Mouse (Mus musculus) neural tube, postnatal 0 days (tissue): ENCODE results near the gene Zkscan14. TPM values are rescaled to one million over a fixed set of nuclear protein-coding genes. Genes with fewer than 3 reads are reported as not detected.

Experiments used
- polyA plus RNA-seq: library from polyadenylated mRNA; unstranded; fragments of >200 nt; fragmentation: Nextera tagmentation; extraction: Ambion mirVana; gene quantifications from 2 replicates; pipeline ENCODE4 v1.2.1, GENCODE M21; 2015

The Zkscan14 gene
- polyA plus RNA-seq: 10.7 and 10.8 TPM in 2 replicates

DNA sequence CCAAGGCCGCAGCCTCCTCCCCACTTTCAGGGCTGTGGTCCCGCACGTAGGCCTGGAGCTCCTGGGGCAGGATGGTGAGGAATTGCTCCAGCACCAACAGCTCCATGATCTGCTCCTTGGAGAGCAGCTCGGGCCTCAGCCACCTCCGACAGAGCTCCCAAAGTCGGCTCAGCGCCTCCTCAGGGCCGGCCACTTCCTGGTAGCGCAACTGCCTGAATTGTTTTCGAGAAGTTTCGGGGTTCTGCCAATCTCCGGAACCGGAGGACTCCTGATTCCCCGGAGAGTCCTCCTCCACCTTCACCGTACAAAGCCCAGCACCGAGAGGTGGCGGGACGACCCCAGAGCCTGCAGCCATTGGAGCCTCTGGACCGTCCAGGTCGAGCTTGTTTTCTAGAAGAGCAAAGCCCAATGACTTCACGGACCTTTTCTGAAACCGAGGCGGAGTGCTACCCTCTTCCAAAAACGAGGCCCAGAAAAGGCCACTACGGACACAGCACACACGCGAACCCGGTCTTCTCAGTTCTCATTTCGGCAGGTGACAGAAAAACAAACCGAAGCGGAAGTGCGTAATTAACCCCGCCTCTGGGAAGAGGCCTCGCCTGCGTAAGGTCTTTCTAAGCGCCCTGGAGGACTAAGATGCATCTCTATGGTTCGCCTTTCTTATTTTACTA lies at the start of gene Zkscan14:
Zkscan14 (minus strand) TSS at position 548 of the 671 bp plus-strand sequence.

DNA sequence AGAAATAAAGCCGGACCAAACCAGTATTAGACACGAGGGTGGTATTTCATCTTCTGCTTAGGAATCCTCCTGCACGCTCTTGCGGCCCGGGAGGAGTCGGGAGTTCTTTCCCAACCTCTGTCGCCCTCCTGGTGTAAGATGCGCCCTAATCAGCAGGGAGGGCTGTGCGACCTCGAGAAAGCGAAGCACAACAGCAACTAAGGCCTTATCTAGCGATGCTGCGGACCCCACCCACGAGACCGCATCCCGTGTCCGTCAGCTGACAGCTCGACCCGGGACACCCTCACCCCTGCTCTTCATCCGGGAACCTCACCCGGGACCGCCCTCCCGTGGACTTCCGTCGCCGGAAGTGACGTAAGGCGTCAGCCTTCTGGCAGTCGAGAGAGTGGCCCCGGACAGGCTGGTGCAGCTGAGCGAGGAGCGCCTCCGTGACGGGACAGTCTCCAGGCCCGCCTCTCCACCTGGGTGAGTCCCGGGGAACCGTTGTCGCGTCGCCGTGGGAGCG lies 29.8 kb upstream of the Zkscan14 start, which contains the start of gene Zfp655:
Zfp655 (plus strand) TSS at position 349 of the 505 bp plus-strand sequence.

GRCm38 (mm10) chr5:145203936-145204691 lies 2.4 kb upstream of the Zkscan14 start, which contains the start of gene Zkscan5:
Zkscan5 (plus strand) TSS chr5:145204562.

DNA sequence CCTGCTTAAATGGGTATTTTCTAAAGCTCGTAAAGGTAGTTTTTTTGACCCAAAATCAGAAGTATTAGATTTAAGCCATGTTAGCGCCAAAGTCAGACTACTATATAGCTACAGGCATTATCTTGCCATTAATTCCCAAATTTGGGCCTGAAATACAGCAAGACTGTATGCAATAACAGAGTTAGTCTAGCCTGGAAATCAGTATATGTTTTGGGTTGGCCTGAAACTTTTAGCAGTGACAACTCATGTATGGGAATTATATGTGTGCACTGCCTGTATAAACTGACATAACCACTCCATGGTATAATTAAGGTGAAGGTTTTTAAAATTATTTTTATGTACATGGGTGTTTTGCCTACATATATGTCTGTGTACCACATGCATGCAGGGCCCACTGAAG lies 9.7 kb downstream of the Zkscan14 start, which contains the start of gene Atp5j2:
Atp5j2 (minus strand) TSS at position 101 of the 400 bp plus-strand sequence.

GRCm38 (mm10) chr5:145166536-145167305 lies 34.9 kb downstream of the Zkscan14 start, which contains the start of the genes Ptcd1 and Cpsf4:
Ptcd1 (minus strand) TSS chr5:145167108.
Cpsf4 (plus strand) TSS chr5:145167213.

Other genes with a start within 250 kb of the Zkscan14 start
- 19.0 and 20.7 TPM in 2 replicates for gene Smurf1, start 236.0 kb downstream of the Zkscan14 start, polyA plus RNA-seq
- gene Gm4871, start 169.1 kb downstream of the Zkscan14 start, polyA plus RNA-seq: not detected in 2 replicates
- not detected in 2 replicates for gene 1700018F24Rik, start 158.9 kb downstream of the Zkscan14 start, polyA plus RNA-seq
- 212 and 225 TPM in 2 replicates for gene Arpc1a, start 118.0 kb downstream of the Zkscan14 start, polyA plus RNA-seq
- not detected in 2 replicates for gene Kpna7, start 117.8 kb downstream of the Zkscan14 start, polyA plus RNA-seq
- gene Arpc1b, start 87.7 kb downstream of the Zkscan14 start, polyA plus RNA-seq: 129 and 138 TPM in 2 replicates
- 114 and 120 TPM in 2 replicates for gene Pdap1, start 61.6 kb downstream of the Zkscan14 start, polyA plus RNA-seq
- 161 and 164 TPM in 2 replicates for gene Bud31, start 61.5 kb downstream of the Zkscan14 start, polyA plus RNA-seq
- 13.3 and 15.1 TPM in 2 replicates for gene Ptcd1, start 34.8 kb downstream of the Zkscan14 start, polyA plus RNA-seq
- gene Cpsf4, start 34.7 kb downstream of the Zkscan14 start, polyA plus RNA-seq: 33.0 and 39.3 TPM in 2 replicates
- gene Atp5j2, start 9.8 kb downstream of the Zkscan14 start, polyA plus RNA-seq: 712 and 773 TPM in 2 replicates
- 9.7 and 10.1 TPM in 2 replicates for gene Zkscan5, start 2.7 kb upstream of the Zkscan14 start, polyA plus RNA-seq
- 22.1 and 22.7 TPM in 2 replicates for gene Zfp655, start 29.8 kb upstream of the Zkscan14 start, polyA plus RNA-seq
- gene Zscan25, start 78.6 kb upstream of the Zkscan14 start, polyA plus RNA-seq: 1.1 and 1.7 TPM in 2 replicates
- 0.08 TPM in 1 of 2 replicates, not detected in the other for gene Cyp3a57, start 143.4 kb upstream of the Zkscan14 start, polyA plus RNA-seq